Mouse (Mus musculus): ENCODE results near the gene Thyn1.
A peak's percentile ranks its signal among the peaks of the same experiment; 100 is the strongest.

Gene Thyn1

DNA sequence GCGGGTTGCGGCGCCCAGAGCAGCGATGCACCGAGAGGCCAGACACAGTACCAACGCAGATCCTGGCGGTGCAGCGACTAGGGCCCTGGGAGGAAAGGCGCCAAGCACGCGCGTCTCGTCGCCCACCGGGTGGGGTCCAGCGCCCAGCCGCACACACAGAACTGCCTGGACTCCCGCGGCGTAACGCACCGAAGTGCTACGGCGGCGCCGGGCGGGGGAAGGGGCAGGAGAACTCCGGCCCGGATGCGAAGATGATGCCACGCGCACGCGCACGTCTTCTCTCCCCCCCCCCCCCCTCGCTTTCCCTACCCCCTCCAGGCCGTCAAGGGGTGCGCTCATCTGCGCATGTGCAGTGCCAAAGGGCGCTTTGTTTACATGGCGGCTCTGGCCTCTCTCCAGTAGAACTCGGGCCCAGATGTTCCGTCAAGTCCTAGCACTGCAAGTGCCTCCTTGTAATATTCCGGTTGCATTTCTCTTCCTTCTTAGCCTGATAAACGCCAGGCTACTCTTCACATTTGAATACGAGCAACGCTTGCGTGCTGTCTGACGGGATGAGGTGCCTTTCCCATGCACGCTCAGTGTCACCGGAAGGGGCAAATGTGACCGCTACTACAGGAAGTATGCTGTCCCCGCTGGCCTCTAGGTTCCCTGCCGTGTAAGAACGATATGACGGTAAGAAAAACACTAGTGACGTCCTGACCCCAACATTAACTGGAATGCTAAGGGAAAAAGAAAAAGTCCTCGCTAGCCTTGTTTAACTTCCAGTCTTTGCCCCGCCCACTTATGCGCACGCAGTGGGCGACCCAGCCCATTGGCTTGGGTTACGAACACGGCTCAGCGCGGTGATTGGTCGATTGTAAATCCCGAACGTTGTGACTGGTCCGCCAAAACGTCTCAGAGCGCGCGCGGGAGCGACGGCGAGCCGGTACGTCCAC, 30.6 kb downstream of the Thyn1 start, which contains the start of the genes Vps26b and Ncapd3:
Gene Vps26b, minus strand, starts transcription at position 238 of the 935 bp plus-strand sequence.
Gene Ncapd3, plus strand, starts transcription at position 348 of the 935 bp plus-strand sequence.
- peak; percentile 88 for DNase-seq (ENCODE audit: low spot score)

DNA sequence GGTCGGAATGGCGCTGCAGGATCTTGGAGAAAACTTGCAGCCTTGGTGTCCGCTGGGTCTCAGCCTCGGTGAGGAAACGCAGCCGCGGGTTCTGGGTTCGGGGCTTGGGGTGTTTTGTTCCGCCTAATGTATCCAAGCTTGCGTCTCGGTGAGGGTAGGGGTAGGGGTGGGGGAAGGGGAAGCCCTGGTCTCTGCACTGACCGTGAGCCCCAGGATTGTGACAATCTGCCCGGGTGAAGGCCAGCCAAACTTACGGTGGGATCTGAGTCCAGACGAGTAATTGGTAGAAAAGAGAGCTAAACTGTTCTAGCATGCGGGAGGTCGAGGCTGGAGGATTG, 31.2 kb downstream of the Thyn1 start:
- no peak for DNase-seq (ENCODE audit: low spot score)

DNA sequence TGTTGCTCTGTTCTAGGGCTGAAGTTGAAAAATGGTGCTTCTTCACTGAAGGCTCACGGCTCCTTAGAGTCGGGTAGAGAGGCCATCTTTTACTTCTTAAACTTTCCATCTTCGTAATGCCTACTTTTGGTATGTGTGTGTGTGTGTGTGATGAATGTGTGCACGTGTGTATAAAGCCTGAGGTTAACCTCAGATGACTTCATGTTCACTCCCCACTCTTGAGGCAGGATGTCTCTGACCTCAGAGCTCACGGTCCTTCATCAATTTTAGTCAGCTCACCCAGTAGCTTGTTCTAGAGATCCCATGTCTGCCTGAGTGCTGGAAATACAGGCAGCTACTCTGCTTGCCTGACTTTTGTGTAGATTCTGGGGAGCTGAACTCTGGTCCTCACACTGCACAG, 44.4 kb downstream of the Thyn1 start:
- DNase-seq (ENCODE audit: low spot score), result no peak

DNA sequence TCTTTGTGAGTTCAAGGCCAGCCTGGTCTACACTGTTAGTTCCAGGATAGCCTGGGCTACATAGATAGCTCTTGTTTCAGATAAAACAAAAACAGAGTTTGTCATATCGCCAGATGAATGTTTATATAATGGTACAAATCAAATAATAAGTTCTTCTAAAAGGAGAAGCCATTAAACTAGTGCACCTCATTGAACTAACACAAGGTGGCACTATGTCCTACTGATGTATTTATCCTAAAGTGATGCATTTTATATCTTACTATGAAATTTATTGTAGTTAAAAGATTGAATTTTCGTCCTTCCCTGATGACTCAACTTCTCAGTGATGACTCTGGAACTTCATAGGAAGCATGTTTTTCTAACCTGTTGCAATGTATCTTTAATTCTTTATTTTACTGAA, 50.0 kb downstream of the Thyn1 start:
- DNase-seq (ENCODE audit: low spot score), result no peak

Measured in ovary, postnatal 10 days (tissue).